Mouse (Mus musculus) layer of hippocampus, postnatal 36 days (tissue): Measurements from ENCODE around the gene Gm20458. TPM values are rescaled to one million over a fixed set of nuclear protein-coding genes. Genes with fewer than 3 reads are reported as not detected.

ENCODE experiments used
- DNase-seq, 2 experiments: peaks; one replicate each; pipeline ENCODE4 v3.0.0; 2022
- total RNA-seq, 2 experiments: library from RNA; stranded (reverse); gene quantifications; 2 replicates each; pipeline ENCODE4 v1.2.3; 2021

Gm20458 gene
- total RNA-seq, 2 experiments from 2014 or later, result 7.0 to 13.3 TPM

GRCm38 (mm10) chr2:164435216-164436090 lies 25.3 kb upstream of the Gm20458 start:
- DNase-seq, result no peak

- peak; percentile 50 to 55 for DNase-seq
Measured at GRCm38 (mm10) chr2:164436215-164436913, 24.4 kb upstream of the Gm20458 start.

- no peak for DNase-seq
Measured at GRCm38 (mm10) chr2:164436961-164437360, 23.8 kb upstream of the Gm20458 start.

GRCm38 (mm10) chr2:164437710-164438109 lies 23.1 kb upstream of the Gm20458 start:
- DNase-seq, result no peak

- no peak for DNase-seq
Measured at GRCm38 (mm10) chr2:164438257-164438656, 22.5 kb upstream of the Gm20458 start.

DNA sequence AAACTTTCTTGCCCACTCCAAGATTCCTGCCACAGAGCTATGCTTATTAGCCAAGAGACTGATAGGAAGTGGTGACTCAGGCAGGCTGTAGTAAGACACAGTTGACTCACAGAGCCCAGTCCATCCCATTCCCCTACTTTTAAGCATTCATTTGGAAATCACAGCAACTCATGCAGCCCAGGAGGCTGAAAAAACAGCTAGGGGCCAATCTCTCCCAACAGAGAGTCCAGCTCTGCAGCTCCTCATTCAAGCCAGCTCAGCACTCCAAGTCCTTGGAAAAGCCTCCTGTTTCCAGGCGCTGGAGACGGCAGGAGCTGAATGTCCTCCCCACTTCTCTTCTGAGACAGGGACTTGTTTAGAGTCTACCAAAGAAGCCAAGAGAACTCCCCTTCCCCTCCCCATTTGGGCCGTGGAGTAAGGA lies 21.8 kb upstream of the Gm20458 start:
- peak; percentile 58 to 64 for DNase-seq

DNA sequence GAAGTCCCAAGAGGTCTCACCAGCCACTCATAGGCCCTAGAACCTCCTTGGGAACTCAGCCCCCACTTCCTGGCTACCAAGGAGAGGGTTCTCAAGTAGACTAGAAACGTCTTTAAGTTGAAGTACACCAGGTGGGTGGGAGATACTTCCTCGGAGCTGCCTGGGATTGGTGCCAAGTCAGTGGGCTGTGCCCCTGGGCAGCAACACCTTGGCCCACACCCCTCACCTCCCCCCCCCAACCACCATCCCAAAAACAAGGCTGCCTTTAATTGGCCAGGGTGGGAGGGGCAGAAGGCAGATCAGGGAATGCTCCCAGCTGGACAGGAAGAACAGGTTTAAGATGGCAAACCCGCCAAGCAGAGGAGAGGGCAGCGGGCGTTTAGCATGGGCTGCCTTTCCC lies 20.5 kb upstream of the Gm20458 start:
- no peak for DNase-seq

DNA sequence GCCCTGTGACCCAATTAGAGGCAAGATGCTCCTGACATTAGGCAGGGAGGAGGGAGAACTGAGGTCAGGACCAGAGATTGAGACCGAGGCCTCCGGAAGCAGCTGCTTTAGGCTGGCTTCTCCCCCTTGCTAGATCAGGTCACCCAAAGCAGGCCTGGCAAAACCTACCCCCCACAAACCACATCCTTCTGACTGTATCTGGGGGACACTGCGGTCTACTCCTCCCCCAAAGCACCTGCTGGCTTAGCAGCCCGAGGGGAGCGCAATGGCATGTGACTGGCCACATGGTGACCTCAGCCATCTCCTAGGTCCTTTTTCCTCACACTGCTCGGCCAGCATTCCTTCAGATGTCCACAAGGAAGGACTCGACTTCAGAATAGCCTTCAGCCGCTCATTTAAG lies 19.6 kb upstream of the Gm20458 start:
- DNase-seq, result no peak

DNA sequence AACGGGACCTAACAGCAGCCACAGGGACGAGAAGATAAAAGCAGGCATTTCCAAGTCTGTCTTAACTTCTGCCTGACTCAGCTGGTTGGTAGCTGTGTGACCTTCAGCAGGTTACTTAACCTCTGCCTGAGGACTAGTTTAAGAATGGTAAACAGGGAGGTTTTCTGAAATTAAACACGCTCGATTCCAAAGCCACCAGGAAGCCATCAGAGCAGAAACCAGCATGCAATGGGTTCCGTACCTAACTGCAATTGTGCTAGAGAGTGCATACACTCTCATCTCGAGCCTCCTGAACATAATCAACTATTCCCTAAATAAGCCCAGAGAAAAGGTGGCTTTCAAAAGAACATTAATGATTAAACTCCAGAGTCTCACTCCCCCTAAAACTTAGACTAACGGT lies 19.0 kb upstream of the Gm20458 start:
- no peak for DNase-seq

- DNase-seq, result no peak
Measured at GRCm38 (mm10) chr2:164442315-164443050, 18.3 kb upstream of the Gm20458 start.

DNA sequence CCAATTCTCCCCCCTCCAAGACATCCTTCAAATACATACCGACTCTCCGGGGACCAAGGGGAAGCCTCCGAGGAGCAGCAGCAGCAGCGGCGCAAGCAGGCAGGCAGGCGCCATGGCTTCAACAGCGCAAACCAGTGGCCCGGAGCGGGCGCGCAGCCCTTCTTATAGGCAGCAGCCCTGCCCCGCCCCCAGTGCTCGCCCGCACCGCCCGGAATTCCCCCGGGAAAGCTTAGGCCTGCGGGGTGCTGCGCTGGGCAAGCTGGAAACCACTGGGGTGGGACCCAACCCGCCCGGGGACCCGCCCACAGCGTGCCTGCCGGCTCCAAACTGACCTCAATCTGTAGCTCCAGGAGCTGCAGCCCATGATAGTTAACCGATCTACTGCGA lies 17.7 kb upstream of the Gm20458 start:
- peak; percentile 74 to 75 for DNase-seq

DNA sequence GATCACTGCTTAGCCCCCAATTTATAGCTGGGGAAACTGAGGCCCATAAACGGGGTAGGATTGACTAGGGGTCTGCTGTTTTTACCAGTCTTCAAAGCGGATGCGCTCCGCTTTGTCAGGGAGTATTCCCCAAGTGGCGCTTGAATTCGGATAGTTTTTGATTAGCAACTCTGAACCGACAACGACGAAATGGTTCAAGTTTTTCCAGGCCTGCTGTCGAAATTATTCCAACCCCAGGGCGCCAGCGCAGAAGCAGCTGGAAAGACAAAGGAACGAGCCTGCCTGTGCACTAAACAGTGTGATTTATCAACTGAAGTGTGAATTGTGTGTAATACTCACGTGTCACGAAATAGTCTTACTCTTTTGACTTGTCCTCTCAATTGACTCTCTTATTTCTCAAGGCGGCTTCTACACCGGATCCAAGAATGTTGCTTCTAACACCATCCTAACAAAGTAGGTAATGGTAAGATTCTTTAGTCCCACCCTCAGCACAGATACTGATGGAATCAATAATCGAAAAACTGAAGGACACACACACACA lies 17.2 kb upstream of the Gm20458 start, which contains the start of gene Sdc4:
Gene Sdc4, minus strand, starts transcription at position 428 of the 541 bp plus-strand sequence.
- no peak for DNase-seq

DNA sequence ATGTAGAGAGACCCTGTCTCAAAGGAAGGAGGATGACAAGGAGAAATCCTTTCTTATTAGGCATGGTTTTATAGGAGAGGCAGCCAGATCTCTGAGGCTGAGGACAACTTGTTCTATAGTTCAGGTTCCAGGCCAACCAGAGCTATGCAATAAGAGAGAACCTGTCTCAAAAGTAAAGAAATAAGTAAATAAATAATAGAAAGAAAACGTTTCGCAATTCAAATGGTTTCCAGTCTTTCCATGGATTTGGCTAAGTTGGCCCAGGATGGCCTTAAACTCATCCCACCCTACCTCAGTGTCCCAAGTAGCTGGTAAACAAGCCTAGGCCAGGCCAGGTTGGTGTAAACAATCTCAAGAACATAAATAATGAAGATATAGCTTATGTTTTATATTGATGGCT lies 16.1 kb upstream of the Gm20458 start:
- no peak for DNase-seq

GRCm38 (mm10) chr2:164445399-164446085 lies 15.2 kb upstream of the Gm20458 start:
- no peak for DNase-seq

DNA sequence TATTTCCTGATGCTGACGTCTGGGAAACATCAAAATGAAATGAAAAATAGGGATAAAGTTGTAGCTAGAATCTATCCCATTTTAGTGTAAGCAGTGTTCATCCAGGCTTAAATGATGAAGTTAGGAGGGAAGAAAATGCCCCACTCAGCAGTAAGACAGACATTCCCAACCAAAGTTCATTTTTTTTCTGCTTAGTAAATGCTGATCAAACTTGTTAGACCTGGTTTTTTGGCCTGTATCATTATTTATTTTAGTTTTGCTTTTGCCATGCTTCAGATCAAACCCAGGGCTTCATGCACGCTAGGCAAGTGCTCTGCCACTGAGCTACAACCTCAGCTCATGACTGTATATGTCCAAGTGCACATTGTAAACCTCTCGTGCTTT lies 14.7 kb upstream of the Gm20458 start:
- DNase-seq, result no peak

- DNase-seq, result no peak
Measured at GRCm38 (mm10) chr2:164448140-164448539, 12.6 kb upstream of the Gm20458 start.

DNA sequence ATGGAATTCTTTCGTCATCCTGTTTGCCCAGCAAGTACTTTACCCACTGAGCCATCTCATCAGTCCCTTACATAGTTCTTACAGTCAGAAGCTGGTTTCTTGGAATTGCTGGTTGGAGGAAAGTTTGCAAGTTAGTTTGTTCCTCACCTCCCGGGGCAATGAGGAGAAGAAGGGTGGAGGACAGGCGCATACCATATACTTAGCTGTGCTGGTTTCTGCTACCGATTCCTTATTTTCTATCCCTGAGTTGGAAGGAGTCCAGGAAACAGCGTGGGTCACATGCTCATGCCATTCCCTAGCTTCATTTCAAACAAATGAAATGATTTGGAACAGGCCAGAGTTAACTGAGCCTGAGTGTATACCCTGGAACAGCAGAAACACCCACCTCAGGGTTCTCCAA lies 11.8 kb upstream of the Gm20458 start:
- no peak for DNase-seq

DNA sequence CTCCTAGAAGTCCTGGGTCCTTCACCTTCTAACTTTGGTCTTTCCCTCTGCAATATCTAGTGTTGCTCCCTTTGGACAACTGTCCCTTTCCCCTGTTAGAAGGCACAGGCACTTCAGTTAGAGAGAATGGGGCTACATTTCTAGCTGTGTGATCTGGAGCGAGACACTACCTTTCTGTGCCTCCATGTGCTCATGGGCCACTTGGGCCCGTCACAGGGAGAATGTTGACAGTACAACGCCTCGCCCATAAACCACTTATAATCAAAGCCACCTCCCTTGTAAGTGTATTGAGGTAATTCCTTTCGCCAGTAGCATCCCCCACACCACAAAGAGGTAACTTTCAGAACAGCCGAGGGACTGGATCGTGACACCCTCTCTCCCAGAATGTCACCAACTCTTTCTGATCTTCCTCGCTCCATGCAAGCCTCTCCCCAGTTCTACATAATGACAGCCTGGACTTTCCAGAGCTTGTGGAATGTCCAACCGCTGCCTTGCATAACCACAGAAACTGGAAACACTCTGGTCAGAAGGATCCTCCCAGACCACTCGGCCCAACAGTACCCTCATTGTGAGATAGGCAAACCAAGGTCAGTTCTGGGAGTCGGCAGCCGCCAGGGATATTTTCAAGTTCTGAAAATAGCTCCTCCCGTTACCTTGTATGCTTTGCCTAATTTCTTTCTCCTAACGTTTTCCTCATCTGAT lies 11.3 kb upstream of the Gm20458 start:
- DNase-seq, result no peak

DNA sequence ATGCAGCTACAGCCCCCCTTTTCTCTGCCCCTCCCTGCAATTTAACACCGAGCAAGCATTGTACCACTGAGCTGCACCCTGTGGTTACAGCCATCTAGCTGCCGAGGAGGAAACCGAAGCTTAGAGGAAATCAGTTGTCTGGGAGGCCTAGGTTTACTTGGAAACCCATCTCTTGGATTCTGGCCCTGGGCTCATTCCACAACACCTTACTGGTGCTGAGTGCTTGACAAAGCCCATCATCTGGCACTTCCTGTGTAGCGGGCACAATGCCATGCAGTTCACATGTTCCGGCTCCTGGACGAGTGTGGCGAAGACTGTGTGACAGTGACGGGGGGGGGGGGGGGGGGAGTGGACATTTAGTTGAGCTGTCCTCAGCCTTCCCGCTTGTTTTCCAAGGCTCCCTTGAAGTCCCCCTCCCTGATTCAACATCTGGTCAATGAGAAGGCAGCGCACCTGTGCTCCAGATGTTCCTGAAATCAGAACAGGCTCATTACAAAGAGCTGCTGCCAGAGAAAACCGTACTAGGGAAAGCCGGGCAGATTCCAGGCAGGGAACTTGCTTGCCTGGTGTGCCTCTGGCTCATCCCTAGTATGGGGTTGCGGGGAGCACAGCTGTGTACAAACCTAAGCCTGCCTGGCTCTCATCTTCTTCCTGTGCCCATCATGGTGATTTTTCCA lies 8.6 kb upstream of the Gm20458 start:
- DNase-seq, result no peak

- no peak for DNase-seq
Measured at GRCm38 (mm10) chr2:164453047-164453757, 7.6 kb upstream of the Gm20458 start.
